Mouse (Mus musculus): ENCODE measurements around the gene AI854703. TPM values are rescaled to one million over a fixed set of nuclear protein-coding genes. Genes with fewer than 3 reads are reported as not detected.
A peak's percentile ranks its signal among the peaks of the same experiment; 100 is the strongest.

Gene AI854703
- total RNA-seq (2021), result under 1 TPM; 0.40 to 0.45 TPM
- long read RNA-seq, experiment 1, partial matches to known transcripts, result 2 of 2 reads
- long read RNA-seq, experiment 1, other reads (novel, unspliced or antisense), result 0 of 2 reads
- long read RNA-seq, experiment 2, partial matches to known transcripts, result 5 of 5 reads
- long read RNA-seq, experiment 2, other reads (novel, unspliced or antisense), result 0 of 5 reads

- intact Hi-C loops (cut with DNase I; ENCODE audit: low total_unique reads), result no loop called here
- DNase-seq, result no peak
Observed at GRCm38 (mm10) chr6:48626464-48626863, at the start of gene AI854703. Gene AI854703, plus strand, starts transcription at chr6:48626764.

- intact Hi-C loops (cut with DNase I; ENCODE audit: low total_unique reads), result no loop called here
- DNase-seq, result no peak
Observed at GRCm38 (mm10) chr6:48578736-48579135, 47.8 kb upstream of the AI854703 start.

GRCm38 (mm10) chr6:48579215-48579648 is 47.3 kb upstream of the AI854703 start:
- intact Hi-C loops (cut with DNase I; ENCODE audit: low total_unique reads), result no loop called here
- DNase-seq, result no peak

- intact Hi-C loops (cut with DNase I; ENCODE audit: low total_unique reads), result loop anchor here (5.0 kb wide), 1 partner anchor 61 kb away; no protein-coding TSS in a partner anchor
- DNase-seq, result no peak
Observed at GRCm38 (mm10) chr6:48581257-48581656, 45.3 kb upstream of the AI854703 start.

- DNase-seq, result no peak
Observed at GRCm38 (mm10) chr6:48582037-48582436, 44.5 kb upstream of the AI854703 start.

GRCm38 (mm10) chr6:48589194-48589750 is 37.3 kb upstream of the AI854703 start, which contains the start of gene Gm45021:
Gene Gm45021, plus strand, starts transcription at chr6:48589610.
- intact Hi-C loops (cut with DNase I; ENCODE audit: low total_unique reads), result no loop called here
- DNase-seq, result no peak

More at GRCm38 (mm10) chr6:48582037-48582436, 44.5 kb upstream of the AI854703 start:
- intact Hi-C loops (cut with DNase I; ENCODE audit: low total_unique reads), result loop anchor here (5.0 kb wide), 1 partner anchor 60 kb away; no protein-coding TSS in a partner anchor

- DNase-seq, result no peak
- intact Hi-C loops (cut with DNase I; ENCODE audit: low total_unique reads), result loop anchor here (5.0 kb wide), 1 partner anchor 44 kb away; no protein-coding TSS in a partner anchor
Observed at GRCm38 (mm10) chr6:48591221-48591845, 35.2 kb upstream of the AI854703 start.

- intact Hi-C loops (cut with DNase I; ENCODE audit: low total_unique reads), result loop anchor here (5.0 kb wide), 1 partner anchor 45 kb away; no protein-coding TSS in a partner anchor
- no peak for DNase-seq
Observed at GRCm38 (mm10) chr6:48591871-48592270, 34.7 kb upstream of the AI854703 start.

GRCm38 (mm10) chr6:48593158-48594042 is 33.2 kb upstream of the AI854703 start, which contains the start of the genes Repin1 and Gm44965:
Gene Repin1, plus strand, starts transcription at chr6:48593883.
Gene Gm44965, plus strand, starts transcription at chr6:48593941.
- intact Hi-C loops (cut with DNase I; ENCODE audit: low total_unique reads), result loop anchor here (5.0 kb wide), 1 partner anchor 46 kb away; no protein-coding TSS in a partner anchor

GRCm38 (mm10) chr6:48594043-48594738 is 32.4 kb upstream of the AI854703 start:
- peak; percentile 34 for DNase-seq
- intact Hi-C loops (cut with DNase I; ENCODE audit: low total_unique reads), result loop anchor here (5.0 kb wide), 1 partner anchor 47 kb away; no protein-coding TSS in a partner anchor

More at GRCm38 (mm10) chr6:48593158-48594042, 33.2 kb upstream of the AI854703 start, which contains the start of the genes Repin1 and Gm44965:
- DNase-seq, result peak; percentile 96

GRCm38 (mm10) chr6:48595278-48595677 is 31.3 kb upstream of the AI854703 start:
- peak; percentile 9 for DNase-seq
- intact Hi-C loops (cut with DNase I; ENCODE audit: low total_unique reads), result no loop called here

- DNase-seq, result no peak
- intact Hi-C loops (cut with DNase I; ENCODE audit: low total_unique reads), result no loop called here
Observed at GRCm38 (mm10) chr6:48596545-48597232, 29.9 kb upstream of the AI854703 start.

GRCm38 (mm10) chr6:48597233-48597625 is 29.3 kb upstream of the AI854703 start:
- no peak for DNase-seq
- intact Hi-C loops (cut with DNase I; ENCODE audit: low total_unique reads), result no loop called here

GRCm38 (mm10) chr6:48600594-48600993 is 26.0 kb upstream of the AI854703 start:
- no peak for DNase-seq
- intact Hi-C loops (cut with DNase I; ENCODE audit: low total_unique reads), result no loop called here

GRCm38 (mm10) chr6:48601271-48602079 is 25.1 kb upstream of the AI854703 start, which contains the start of gene Zfp775:
Gene Zfp775, plus strand, starts transcription at chr6:48602063.
- intact Hi-C loops (cut with DNase I; ENCODE audit: low total_unique reads), result no loop called here
- peak; percentile 99 for DNase-seq

GRCm38 (mm10) chr6:48602080-48602741 is 24.4 kb upstream of the AI854703 start:
- intact Hi-C loops (cut with DNase I; ENCODE audit: low total_unique reads), result no loop called here
- peak; percentile 27 for DNase-seq

- intact Hi-C loops (cut with DNase I; ENCODE audit: low total_unique reads), result no loop called here
- no peak for DNase-seq
Observed at GRCm38 (mm10) chr6:48608124-48608523, 18.4 kb upstream of the AI854703 start.

All from gastrocnemius, postnatal 14 days (tissue).